Mouse (Mus musculus): ENCODE measurements around the gene Rab22a.
"Not testable (repeated sequence)": the region's sequence is repeated elsewhere in the genome, so short reads cannot be mapped to it uniquely, and the experiment has no call there.

Rab22a gene

DNA sequence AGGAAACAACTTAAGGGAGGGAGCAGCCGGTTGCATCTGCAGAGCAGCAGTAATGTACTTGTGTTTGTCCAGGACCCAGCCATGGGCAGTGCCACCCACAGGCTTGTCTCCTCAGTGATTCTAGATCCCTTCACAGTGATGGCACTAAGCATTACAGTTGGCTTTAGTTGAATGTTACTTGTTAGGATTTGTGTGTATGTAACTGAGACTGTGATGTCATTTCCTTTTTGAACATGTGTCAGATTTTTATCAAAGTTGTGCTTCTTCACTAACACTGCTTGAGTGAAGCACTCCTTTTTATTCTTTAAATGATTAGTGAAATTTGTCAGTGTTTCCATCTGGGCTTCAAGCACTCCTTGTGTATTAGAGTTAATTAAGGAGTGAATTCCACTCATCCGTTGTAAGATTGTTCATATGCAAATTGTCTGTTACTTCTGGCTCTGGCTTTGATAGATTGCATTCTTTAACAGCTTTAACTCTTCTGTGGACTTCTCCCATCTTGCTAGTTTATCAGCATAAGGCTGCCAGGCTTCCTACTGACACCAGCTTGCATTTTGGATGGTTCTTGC, 12.9 kb downstream of the Rab22a start:
- DNase-seq, result no peak

DNA sequence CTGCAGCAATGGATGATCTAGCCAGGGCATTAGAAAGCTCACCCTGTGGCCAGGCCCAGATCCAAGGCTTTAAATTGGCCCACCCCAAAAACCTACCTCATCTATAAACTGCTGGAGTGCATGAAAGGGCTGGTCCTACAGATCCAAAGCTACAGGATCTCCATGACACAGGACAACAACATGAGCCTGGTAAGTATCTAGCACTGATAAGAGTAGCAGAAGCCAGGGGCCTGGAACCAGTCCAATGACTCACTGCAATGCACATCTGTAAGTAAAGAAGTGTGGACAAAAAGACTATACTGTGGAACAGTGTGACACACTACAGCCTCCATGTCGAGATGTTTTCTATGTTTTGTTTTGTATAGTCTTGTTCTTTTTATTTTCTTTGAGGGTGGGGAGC, 13.9 kb downstream of the Rab22a start:
- no peak for DNase-seq

DNA sequence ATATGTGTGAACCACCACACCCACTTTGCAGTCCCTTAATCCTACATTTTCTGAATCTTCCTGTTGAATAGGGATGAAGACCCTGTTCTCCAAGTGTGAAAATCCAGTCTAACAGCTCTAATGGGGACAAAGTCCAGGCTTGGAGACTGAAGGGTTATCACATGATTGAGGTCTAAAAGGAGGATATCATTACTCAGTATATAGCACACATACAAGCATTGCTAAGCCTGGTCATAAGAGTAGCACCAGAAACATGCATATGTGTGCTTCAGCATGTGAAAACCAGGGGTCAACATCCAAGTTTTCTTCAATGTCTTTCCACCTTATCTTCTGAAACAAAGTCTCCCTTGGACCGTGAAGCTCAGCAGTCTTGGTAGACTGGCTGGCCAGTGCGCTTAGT, 19.0 kb downstream of the Rab22a start:
- no peak for DNase-seq

DNA sequence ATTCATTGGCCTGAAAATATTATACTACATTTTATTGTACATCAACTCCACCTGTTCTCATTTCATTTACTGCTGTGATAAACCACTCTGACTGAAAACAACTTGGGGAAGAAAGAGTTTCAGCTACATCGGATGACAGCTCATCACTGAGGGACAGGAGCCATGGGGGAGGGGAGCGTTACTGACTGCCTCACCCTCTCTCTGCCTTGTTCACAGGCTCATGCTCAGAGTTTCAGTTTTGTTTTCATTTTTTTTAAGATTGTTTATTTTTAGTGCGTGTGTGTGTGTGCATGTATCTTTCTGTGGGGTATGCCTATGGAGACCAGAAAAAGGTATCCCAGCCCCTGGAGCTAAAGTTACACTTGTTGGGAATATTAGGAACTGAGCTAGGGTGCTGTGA, 19.7 kb downstream of the Rab22a start:
- DNase-seq, result no peak

DNA sequence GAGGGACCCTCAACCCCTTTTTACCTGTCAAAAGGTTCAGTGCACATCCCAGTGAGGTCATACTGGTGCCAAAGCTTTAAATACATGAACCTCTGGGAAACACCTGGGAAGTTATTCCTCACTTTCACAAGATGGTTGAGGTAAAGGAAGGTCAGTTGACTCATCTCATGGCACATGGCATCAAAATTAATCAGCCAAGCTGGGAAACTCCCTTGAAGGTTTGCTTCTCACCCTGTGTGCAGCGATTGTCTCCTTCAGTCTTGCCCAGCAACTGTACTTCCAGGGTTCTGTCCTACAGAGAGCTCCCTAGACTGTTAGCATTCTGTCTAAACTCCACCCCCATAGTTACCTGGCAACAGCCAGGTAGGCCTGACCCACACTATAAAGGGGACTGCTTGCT, 20.6 kb downstream of the Rab22a start:
- DNase-seq, result no peak

DNA sequence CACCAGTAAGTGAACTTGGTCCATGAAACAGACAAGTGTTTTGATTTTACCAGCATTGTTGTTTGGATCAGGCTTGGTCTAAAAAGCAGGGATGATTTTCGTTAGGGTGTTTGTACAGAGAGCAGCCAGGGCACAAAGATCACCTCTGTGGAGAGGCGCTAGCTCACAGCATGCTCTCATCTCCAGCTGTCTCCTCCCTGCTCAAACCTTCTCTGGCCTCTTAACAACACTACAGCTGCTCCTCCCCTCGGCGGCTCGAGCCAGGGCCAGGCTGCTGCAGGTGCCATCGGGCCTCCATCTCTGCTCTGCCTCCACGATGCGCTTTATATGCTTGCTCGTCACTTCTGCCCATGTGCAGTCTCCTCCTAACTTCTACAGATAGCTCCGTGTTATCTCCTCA, 23.2 kb downstream of the Rab22a start:
- no peak for DNase-seq

DNA sequence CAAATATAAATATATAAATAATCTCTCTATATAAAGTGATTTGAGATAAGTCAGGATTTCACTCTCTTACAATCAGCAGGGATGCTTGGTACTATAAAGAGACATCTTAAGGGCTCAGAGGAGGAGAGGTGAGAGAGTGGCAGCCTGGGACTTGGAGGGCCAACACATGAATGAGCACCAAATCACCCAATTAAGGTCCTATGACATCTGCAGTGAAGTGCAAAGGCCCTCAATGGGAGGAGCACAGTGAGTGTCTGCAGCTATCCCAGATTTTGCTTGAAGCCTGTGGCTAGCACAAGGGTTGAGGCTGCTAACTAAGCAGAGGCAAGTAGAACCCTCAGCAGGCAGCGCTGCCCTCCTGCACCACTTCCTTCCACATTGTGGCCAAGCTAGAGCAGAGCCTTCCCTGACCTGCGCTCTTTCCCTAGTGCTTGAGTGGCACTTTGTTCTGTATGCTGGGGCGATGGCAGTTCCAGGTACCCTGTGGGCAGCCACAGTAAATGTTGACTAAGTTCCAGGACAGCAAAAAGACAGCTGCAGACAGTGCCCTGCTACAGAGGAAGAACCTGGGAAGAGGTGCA, 26.3 kb downstream of the Rab22a start:
- DNase-seq, result no peak

DNA sequence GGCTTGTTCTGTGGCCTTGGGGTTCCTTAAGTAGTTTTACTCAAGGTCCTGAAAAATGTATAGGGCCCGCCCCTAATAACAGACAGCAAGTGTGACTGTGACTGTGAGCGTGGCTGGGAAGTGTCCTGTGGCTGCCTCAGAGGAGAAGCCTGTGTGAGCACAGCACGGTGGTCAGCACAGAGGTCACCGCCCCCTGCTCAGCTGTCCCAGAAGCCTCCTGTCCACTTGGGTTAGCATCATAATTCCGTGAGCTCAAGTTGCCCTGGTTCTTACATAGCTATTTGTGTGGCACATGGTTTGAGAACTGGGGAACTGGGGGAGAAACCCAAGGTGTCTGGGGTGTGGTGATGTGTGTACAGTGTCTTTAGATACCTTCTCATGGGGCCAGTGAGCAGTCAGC, 27.8 kb downstream of the Rab22a start:
- DNase-seq, result no peak

DNA sequence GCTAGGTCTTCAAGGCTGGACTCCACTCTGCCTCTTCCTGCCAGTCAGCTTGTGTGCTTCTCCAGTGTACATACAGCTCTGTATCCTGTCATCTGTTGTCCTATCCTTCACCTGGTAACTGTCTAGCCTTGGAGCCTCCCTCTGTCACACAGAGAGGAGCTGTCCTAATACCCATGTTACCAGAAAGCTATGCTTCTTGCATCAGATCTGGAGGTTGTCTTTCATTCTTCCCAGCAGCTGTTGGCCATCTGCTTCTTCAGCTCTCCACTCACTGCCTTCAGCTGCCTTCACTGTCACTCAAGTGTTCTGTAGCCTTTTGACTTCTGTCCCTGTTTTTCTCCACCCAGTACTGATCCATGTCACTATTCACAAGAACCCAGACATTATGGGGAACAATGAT, 30.3 kb downstream of the Rab22a start:
- DNase-seq, result no peak

DNA sequence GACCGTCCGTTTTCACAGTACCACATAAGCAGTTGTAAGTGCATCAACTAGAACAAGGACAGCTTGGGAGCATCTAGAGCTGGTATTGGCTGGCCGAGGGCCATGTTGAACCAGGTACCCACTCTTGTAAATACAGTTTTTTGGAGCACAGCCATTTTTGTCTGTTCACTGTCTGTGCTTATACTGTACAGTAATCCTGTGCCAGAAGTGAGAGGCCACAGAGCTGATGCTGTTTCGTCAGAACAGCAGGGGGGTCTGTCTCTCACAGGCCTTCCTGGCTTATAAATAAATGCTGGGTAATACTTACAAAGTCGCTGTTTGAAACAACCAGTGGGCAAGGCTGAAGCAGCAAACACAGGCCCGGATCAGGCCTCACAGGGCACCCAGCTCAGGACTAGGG, 32.2 kb downstream of the Rab22a start:
- no peak for DNase-seq

DNA sequence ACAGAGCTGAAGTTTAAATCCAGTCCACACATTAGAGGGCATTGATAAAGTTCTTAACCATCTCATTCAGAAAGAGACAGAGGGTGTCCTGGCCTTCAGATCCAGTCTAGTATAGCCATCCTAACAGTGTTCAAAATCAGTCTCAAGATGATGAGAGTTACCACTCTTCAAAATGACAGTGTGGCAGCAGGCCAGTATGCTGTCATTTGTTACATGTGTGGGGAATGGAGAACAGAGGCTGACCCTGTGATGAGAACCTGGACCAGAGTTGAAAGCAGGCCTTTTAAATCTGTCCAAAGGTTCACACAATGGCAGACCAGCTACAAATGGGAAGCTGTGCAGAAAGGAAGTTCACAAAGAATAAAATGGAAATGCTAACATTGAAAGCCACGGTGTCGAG, 33.1 kb downstream of the Rab22a start:
- no peak for DNase-seq

DNA sequence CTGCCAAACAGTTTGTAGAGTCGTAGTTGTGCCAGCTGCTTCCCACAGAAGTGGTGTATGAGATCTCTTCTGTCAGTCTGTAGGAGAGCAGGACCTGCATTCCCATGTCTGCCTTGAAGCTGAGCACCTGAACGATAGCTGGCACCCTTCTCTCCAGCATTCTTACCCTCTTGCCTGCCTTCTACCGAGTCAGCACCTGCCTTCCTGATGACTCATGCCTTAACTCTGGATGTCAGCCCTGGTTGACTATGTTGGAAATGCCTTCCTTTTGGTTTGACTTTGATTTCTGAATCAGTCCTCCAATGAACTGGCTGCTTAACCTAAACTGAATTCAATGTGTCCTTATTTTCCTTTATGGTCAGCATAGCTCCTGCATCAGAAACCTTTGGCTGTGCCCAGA, 39.3 kb downstream of the Rab22a start:
- no peak for DNase-seq

DNA sequence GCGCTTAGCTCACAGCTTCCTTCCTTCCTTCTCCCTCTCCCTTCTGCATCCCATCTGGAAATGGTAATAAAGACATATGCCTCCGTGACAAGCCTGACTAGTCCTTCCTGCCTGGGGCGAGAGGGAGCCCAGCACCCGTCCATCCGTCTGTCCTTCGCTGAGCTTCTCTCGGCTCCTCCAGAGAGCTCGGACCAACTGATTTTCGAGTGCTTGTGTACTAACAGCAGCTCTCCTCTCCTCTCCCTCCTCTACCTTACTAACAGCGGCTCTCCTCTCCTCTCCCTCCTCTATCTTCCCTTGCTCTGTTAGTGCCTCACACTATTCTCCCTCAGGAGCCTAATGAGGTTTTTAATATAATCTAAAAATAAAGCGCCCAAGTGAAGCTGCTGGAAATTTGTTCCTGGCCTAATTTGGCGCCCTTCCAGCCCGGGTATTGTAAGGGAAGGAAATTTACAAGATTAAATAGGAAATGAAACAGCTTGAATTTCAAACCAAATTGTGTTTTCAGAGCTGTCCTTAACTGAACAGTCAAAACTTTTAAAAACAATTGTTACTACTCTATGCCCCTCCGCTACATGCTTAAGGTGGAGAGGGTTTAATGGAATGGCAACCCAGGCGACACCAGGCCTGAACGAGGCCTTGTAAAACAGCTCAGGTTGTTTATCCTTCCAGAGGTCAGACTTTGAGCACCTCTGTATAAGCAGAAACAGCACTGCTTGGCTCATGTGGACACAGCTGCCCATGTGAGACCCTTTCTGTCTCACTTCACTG, 42.7 kb downstream of the Rab22a start:
- DNase-seq, result no peak

DNA sequence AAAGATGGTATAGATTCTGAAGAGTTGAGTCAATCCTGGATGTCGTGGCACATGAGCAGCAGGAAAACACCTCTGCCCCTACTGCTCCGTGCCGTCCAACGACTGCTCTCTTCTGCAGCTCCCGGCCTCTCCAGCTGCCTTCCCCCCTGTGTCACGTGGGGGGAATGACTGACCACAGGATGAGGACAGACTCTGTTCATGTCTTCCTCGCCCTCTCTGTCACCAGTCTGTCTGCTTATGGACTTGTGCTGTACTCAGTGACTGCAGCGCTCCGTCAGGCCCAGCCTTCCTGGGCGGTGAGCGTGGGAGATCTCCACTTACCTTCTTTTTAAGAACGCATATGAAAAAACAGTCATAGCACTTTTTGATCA, 43.3 kb downstream of the Rab22a start:
- DNase-seq, result no peak

DNA sequence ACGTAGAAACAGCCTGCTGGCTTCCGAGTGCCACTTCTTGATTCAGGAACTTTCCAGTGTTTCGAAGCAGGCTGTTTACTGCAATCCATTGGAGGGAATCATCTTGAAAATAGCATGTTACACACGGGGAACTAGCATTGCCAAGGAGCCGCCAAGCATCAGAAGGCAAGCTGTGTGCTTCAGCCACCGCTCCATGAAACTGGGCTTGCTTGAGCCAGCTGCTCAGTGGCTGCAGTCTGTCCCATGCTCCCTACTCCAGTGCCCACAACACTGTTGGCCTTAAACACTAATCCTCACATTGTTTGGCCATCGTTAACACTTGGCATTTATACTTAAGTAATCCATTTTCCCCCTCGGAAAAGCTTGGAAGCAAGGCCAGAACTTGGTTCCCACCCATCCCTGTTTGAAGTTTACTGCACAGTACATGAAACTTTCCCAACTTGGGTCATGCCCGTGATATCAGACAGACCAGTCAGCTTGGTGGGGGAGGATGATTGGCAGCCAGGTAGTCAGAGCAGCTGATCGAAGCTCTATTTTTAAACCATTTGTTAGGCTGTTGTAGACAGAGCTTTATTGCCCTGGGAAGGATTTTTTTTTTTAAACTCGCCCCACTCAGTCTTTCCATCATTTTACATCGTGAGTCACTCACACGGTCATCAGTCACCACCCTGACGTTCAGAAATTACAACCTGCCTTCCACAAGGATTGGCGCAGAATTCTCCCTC, 46.4 kb downstream of the Rab22a start:
- no peak for DNase-seq

DNA sequence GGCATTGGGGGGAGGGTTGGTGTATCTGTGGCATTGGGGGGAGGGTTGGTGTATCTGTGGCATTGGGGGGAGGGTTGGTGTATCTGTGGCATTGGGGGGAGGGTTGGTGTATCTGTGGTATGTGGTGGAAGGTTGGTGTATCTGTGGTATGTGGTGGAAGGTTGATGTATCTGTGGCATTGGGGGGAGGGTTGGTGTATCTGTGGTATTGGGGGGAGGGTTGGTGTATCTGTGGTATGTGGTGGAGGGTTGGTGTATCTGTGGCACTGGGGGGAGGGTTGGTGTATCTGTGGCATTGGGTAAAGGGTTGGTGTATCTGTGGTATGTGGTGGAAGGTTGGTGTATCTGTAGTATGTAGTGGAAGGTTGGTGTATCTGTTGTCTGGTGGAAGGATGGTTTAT, 48.1 kb downstream of the Rab22a start:
- not testable (repeated sequence) for DNase-seq

DNA sequence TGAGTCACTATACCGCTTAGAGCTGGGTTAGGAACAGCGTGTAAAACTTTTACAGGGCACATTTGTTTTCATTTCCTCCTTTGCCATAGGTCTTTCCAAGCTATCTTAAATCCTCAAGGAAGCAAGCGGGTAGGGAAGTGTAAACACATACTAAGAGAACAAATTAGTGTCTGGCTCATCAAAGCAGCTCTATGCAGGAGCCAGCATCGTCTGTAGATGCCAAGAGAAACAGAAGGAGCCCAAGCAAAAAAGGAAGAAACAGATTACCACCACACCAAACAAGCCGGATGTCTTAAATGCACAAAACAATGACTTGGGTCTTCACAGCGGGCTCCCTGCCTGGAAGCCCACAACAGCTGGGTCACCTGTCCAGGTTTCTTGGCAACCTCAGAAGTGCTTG, 50.6 kb downstream of the Rab22a start:
- no peak for DNase-seq

DNA sequence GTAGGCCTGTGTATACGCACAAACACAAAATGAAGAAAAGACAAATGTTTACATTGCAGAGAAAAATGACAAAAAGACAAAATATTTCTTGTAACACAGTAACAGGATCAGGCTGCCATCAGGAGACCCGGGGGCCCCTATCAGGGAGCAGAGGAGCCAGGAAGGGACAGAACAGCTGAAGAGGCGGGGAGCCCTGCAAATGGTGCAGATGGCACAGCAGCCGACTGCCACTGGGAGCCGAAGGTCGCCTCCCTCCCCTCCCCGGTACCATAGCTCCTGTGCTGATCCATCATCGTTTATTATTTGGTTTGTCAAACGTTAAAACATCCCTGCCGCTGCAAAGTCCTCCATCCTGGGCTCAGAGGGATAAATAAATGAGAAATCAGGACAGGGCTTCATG, 53.1 kb downstream of the Rab22a start:
- no peak for DNase-seq

DNA sequence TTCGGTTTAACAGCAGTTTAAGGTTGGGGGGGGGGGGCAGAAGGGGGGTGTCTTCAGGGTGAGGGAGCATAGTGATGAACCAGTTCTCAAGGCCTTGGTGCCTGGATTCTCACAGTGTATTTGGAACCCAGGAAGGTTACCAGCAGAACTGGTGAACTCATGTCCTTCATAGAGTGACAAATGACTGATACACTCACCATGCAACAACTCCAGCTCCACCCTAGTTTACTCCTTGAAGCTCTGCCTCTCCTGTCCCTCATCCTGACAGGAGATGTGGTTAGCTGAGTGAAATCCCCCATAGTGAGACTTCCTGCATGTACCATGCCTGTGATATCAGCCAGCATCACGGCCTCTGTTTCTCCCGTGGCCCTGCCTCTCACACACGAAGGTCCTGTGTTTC, 53.7 kb downstream of the Rab22a start:
- no peak for DNase-seq

DNA sequence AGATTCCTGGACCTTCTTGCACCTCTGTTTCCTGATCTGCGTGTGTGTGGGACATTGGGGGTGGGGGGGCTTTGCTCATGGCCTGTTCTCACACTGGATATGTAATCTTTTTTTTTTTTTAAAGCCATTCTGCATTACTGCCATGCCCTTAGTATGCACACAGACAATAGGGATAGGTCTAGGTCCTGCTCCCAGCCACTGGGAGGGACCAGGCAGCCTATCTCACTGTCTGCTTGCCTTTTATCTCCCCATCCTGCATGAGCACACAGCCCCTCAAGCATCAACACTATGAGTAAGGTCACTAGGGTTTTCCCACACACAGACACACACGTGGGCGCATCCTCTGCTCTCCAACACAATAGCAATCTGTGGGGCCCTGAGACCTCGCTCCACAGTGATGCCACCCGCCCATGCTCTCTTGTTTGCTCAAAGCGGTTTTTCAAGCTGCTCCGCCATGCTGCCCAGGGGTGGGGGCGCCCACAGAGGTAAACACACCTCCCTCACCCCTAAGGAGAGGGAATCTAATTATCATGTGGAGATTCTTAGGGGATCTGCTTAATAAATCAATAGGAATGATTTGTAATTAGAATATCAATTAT, 55.2 kb downstream of the Rab22a start:
- no peak for DNase-seq

DNA sequence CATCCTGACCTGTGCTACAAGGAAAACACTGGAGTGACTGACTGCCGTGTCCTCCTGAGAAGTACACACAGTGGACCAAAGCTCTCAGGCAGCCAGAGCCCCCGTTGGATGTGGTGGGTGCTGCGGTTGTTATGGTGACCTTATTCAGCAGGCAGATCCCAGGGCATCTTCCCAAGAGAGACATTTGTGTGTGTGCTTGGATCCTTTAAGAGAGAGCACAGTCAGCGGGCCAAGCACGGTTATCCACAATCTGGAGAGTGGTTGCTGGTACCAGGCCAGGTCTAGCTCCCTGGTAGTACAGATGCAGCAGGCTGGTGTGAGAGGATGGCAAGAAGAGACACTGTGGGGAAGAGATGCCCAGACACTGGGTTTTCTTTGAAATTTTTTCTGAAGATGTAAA, 57.4 kb downstream of the Rab22a start:
- no peak for DNase-seq

DNA sequence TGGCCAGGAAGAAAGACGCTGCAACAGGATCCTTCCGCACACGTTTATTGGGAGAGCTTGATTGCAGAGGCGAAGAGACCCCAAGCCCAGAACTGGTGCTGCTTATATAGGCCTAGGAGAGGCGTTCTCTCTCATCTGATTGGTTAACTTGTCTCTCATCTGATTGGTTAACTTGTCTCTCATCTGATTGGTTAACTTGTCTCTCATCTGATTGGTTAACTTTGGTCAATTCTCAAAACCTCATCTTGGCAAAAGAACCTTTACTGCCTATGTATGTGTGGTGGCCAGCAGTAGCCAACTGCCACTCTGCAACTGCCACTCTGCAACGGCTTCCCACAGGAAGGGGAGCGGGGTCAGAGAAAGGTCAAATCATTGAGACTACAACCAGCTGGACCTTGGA, 59.6 kb downstream of the Rab22a start, which contains the start of gene 1700010B08Rik:
1700010B08Rik (plus strand) TSS at position 301 of the 400 bp plus-strand sequence.
- not testable (repeated sequence) for DNase-seq

DNA sequence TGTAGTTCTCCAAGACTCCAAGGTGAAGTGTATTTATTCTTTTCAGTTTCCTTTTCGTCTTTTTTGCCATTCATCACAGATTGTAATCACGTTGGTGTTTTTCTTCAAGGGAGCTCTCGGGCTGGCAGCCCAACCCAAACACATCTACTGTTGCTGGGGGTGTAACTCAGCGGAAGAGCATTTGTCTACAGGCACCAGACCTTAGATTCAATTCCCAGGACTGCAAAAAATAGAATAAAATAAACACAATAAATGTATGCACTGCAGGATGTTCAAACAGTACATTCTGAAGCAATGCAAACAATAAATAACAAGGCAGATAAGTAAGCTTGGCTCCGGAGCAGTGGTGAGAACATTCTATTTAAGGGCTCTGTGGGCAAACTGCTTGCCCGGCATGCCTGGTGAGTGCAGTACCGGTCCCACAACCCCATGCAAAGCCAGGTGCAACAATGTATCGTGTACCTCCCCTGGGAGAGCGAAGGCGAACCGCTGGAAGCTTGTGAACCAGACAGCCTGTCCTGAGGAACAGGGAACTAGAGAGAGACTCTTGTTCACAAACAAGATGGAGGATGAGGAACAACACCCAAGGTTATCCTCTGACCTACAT, 62.8 kb downstream of the Rab22a start:
- DNase-seq, result no peak

Measured in thymus, adult 18-20 months (tissue).